In the genomic region with DNA sequence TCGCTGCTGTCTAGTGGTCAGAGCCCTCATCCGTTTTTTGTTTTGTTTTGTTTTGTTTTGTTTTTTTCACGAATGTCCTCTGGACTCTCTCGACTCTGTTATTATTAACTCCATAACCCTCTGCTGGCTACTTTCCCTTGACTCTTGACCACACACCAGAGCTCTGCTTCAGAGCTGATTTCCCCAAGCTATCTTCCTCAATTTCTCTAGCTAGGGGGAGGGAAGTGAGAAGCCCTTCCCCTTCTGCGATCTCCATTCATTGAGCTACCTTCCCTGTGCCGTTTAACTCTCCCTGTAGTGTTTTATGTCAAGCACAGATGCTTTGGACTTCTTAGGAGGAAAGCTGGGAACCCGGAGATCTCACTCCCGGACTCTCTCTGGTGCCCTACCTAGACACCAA, we compare ENCODE assay signal across 20 mouse cellular contexts.
"Had no signal": no experiment of that assay in that cellular context is flagged by ENCODE, and none has a peak within 500 bp of the region (broad histone marks: within the 10 kb centered on the region; RNA-seq: fewer than 3 reads in every experiment).

No protein-coding gene starts in this region.

- H3K27ac ChIP-seq: kidney, postnatal 0 days; limb, embryonic 12.5 days; limb, embryonic 15.5 days; liver, embryonic 13.5 days; midbrain, embryonic 10.5 days; midbrain, embryonic 13.5 days; stomach, embryonic 15.5 days had no signal

- H3K9me3 ChIP-seq: limb, embryonic 12.5 days; limb, embryonic 15.5 days; liver, embryonic 13.5 days; megakaryocyte, embryonic 14.5 days; midbrain, embryonic 10.5 days; midbrain, embryonic 13.5 days; stomach, embryonic 15.5 days had no signal

- H3K4me1 ChIP-seq: liver, embryonic 13.5 days; megakaryocyte, embryonic 14.5 days; midbrain, embryonic 10.5 days; midbrain, embryonic 13.5 days; stomach, embryonic 15.5 days had no signal

- H3K4me3 ChIP-seq: limb, embryonic 12.5 days; limb, embryonic 15.5 days; liver, embryonic 13.5 days; megakaryocyte, embryonic 14.5 days; midbrain, embryonic 10.5 days; midbrain, embryonic 13.5 days; stomach, embryonic 15.5 days had no signal

- H3K27me3 ChIP-seq: liver, embryonic 13.5 days; megakaryocyte, embryonic 14.5 days; midbrain, embryonic 13.5 days; stomach, embryonic 15.5 days had no signal

- ATAC-seq: intestine, postnatal 0 days; midbrain, embryonic 13.5 days; midbrain, embryonic 16.5 days had no signal

- H3K9ac ChIP-seq: limb, embryonic 12.5 days; limb, embryonic 15.5 days; liver, embryonic 13.5 days; midbrain, embryonic 13.5 days; stomach, embryonic 15.5 days had no signal

- H3K36me3 ChIP-seq: limb, embryonic 12.5 days; limb, embryonic 15.5 days; liver, embryonic 13.5 days; midbrain, embryonic 10.5 days; midbrain, embryonic 13.5 days; stomach, embryonic 15.5 days had no signal

- H3K4me2 ChIP-seq: limb, embryonic 12.5 days; limb, embryonic 15.5 days; liver, embryonic 13.5 days; midbrain, embryonic 13.5 days; stomach, embryonic 15.5 days had no signal

- DNase-seq: kidney, adult 8-10 months; kidney, postnatal 25 days; left cerebral cortex, postnatal 4 days; liver, embryonic 13.5 days; lung, adult 2 months; lung, postnatal 14 days; lung, postnatal 4 days; retina, postnatal 1 day; right cerebral cortex, postnatal 25 days; spleen, adult 18-20 months; thymus, postnatal 36 days had no signal
